Mouse (Mus musculus) hindbrain, embryonic 16.5 days (tissue): ENCODE data around the gene Igf2bp1. TPM values are rescaled to one million over a fixed set of nuclear protein-coding genes. Genes with fewer than 3 reads are reported as not detected.

Experiments
- ATAC-seq: fragments of 200-750 bp; cut with Nextera tagmentation; 2 replicates; pipeline ENCODE4 v1.8.0; 2017; ENCODE audit warnings: moderate TSS enrichment, moderate library complexity
- H3K27ac ChIP-seq: fragments of 300-500 bp; sonication (generic); 2 replicates; pipeline ENCODE4 v1.5.1; 2014; ENCODE audit warnings: low read depth, mild to moderate bottlenecking, control low read depth, low read length, moderate library complexity
- H3K27me3 ChIP-seq: fragments of 300-500 bp; sonication (generic); replicated peaks from 2 replicates; pipeline ENCODE4 v1.6.1; 2014; ENCODE audit warnings: low read length; ENCODE audit not compliant: control insufficient read depth, insufficient read depth
- H3K36me3 ChIP-seq: fragments of 300-500 bp; sonication (generic); 2 replicates; pipeline ENCODE4 v1.6.1; 2014; ENCODE audit warnings: mild to moderate bottlenecking, low read length, moderate library complexity, mixed read lengths; ENCODE audit not compliant: control insufficient read depth, insufficient read depth
- H3K4me1 ChIP-seq: fragments of 300-500 bp; sonication (generic); 2 replicates; pipeline ENCODE4 v1.6.1; 2014; ENCODE audit warnings: low read depth, low read length; ENCODE audit not compliant: control insufficient read depth, insufficient read depth
- H3K4me2 ChIP-seq: fragments of 300-500 bp; sonication (generic); 2 replicates; pipeline ENCODE4 v1.6.1; 2014; ENCODE audit warnings: mild to moderate bottlenecking, low read length, control low read depth, moderate library complexity
- H3K4me3 ChIP-seq: fragments of 300-500 bp; sonication (generic); 2 replicates; pipeline ENCODE4 v1.5.1; 2014; ENCODE audit warnings: mild to moderate bottlenecking, low read length, control low read depth, moderate library complexity
- H3K9ac ChIP-seq: fragments of 300-500 bp; sonication (generic); 2 replicates; pipeline ENCODE4 v1.6.1; 2014; ENCODE audit warnings: low read depth, mild to moderate bottlenecking, control low read depth, low read length, moderate library complexity
- H3K9me3 ChIP-seq: fragments of 300-500 bp; sonication (generic); 2 replicates; pipeline ENCODE4 v1.6.1; 2014; ENCODE audit warnings: mild to moderate bottlenecking, low read length, moderate library complexity; ENCODE audit not compliant: control insufficient read depth
- WGBS: fragments of 180-500 bp; shearing (Covaris S2); extraction: QIAGEN DNeasy Blood & Tissue Kit; methylation state at CpG from one replicate; pipeline ENCODE4 v1.1.7; 2014; 5-methylcytosine and 5-hydroxymethylcytosine counted together
- polyA plus RNA-seq: library from polyadenylated mRNA; unstranded; fragments of >200 nt; fragmentation: Nextera tagmentation; extraction: Ambion mirVana; gene quantifications from 2 replicates; pipeline ENCODE4 v1.2.1, GENCODE M21; 2015

Gene Igf2bp1
- polyA plus RNA-seq, 1 experiment from 2014 or later, result 6.1 TPM

- Histone ChIP-seq H3K27ac (no peak overlapping the region), H3K9ac (no peak overlapping the region), H3K9me3 (no peaks in the 10 kb centered on the region), H3K4me3 (no peak overlapping the region), H3K36me3 (peaks cover 5% of the 10 kb centered on the region), H3K4me1 (peaks cover 10% of the 10 kb centered on the region), H3K27me3 (no peaks in the 10 kb centered on the region), H3K4me2 (no peak overlapping the region)
- 96% methylated on average over 5 of the region's 5 CpGs for WGBS
- no peak for ATAC-seq
Measured at GRCm38 (mm10) chr11:96037499-96037898, 31.8 kb upstream of the Igf2bp1 start.

- Histone ChIP-seq H3K36me3 (no peaks in the 10 kb centered on the region; the same call in none of the 2 replicates), H3K4me3 (peak overlapping the region; percentile 52), H3K4me2 (peak overlapping the region; percentile 87), H3K27me3 (no peaks in the 10 kb centered on the region), H3K27ac (peak overlapping the region; percentile 1; the same call in 1 of the 2 replicates), H3K4me1 (peaks cover 10% of the 10 kb centered on the region), H3K9ac (peak overlapping the region; percentile 65), H3K9me3 (no peaks in the 10 kb centered on the region)
- 9% methylated on average over 6 of the region's 6 CpGs for WGBS
- peak; percentile 40; the same call in 1 of the 2 replicates for ATAC-seq
Measured at GRCm38 (mm10) chr11:96035133-96035532, 29.4 kb upstream of the Igf2bp1 start.

GRCm38 (mm10) chr11:96034596-96035052, 28.9 kb upstream of the Igf2bp1 start, which contains the start of gene Snf8:
Gene Snf8 (plus strand): TSS chr11:96034885.
- Histone ChIP-seq H3K4me1 (peaks cover 10% of the 10 kb centered on the region), H3K4me3 (peak within 1 kb of the TSS; percentile 52), H3K4me2 (peak within 1 kb of the TSS; percentile 87), H3K9me3 (no peaks in the 10 kb centered on the region), H3K27ac (peak within 1 kb of the TSS; percentile 69; the same call in 1 of the 2 replicates), H3K9ac (peak within 1 kb of the TSS; percentile 65), H3K36me3 (no peaks in the 10 kb centered on the region; the same call in none of the 2 replicates), H3K27me3 (no peaks in the 10 kb centered on the region)
- peak; percentile 92 for ATAC-seq
- under 1% methylated on average over 29 of the region's 29 CpGs for WGBS

- ATAC-seq, result no peak
- H3K4me2 ChIP-seq, result peak overlapping the region; percentile 87
- no peak overlapping the region for H3K27ac ChIP-seq
- H3K9me3 ChIP-seq, result no peaks in the 10 kb centered on the region
- no peaks in the 10 kb centered on the region; the same call in none of the 2 replicates for H3K36me3 ChIP-seq
- WGBS, result 54% methylated on average over 8 of the region's 8 CpGs
- peak overlapping the region; percentile 52 for H3K4me3 ChIP-seq
- peaks cover 10% of the 10 kb centered on the region for H3K4me1 ChIP-seq
- H3K27me3 ChIP-seq, result no peaks in the 10 kb centered on the region
- H3K9ac ChIP-seq, result peak overlapping the region; percentile 65; the same call in 1 of the 2 replicates
Measured at GRCm38 (mm10) chr11:96034116-96034515, 28.4 kb upstream of the Igf2bp1 start.

- H3K4me1 ChIP-seq, result peaks cover 10% of the 10 kb centered on the region
- no peak for ATAC-seq
- H3K36me3 ChIP-seq, result no peaks in the 10 kb centered on the region
- H3K9ac ChIP-seq, result no peak overlapping the region
- WGBS, result 95% methylated on average over 2 of the region's 3 CpGs
- no peak overlapping the region for H3K27ac ChIP-seq
- H3K4me3 ChIP-seq, result no peak overlapping the region
- H3K9me3 ChIP-seq, result no peaks in the 10 kb centered on the region
- no peak overlapping the region for H3K4me2 ChIP-seq
- no peaks in the 10 kb centered on the region for H3K27me3 ChIP-seq
Measured at GRCm38 (mm10) chr11:96033264-96033663, 27.5 kb upstream of the Igf2bp1 start.

GRCm38 (mm10) chr11:96031701-96032100, 26.0 kb upstream of the Igf2bp1 start:
- Histone ChIP-seq H3K27me3 (no peaks in the 10 kb centered on the region), H3K9me3 (no peaks in the 10 kb centered on the region), H3K4me1 (peaks cover 10% of the 10 kb centered on the region), H3K4me3 (no peak overlapping the region), H3K36me3 (no peaks in the 10 kb centered on the region), H3K27ac (no peak overlapping the region), H3K9ac (no peak overlapping the region), H3K4me2 (no peak overlapping the region)
- WGBS, result 90% methylated on average over 2 of the region's 2 CpGs
- ATAC-seq, result no peak

- Histone ChIP-seq H3K4me1 (peaks cover 8% of the 10 kb centered on the region), H3K36me3 (no peaks in the 10 kb centered on the region), H3K4me3 (no peak overlapping the region), H3K9ac (no peak overlapping the region), H3K4me2 (no peak overlapping the region), H3K27ac (no peak overlapping the region), H3K9me3 (no peaks in the 10 kb centered on the region), H3K27me3 (no peaks in the 10 kb centered on the region)
- WGBS, result 95% methylated on average over 3 of the region's 3 CpGs
- no peak for ATAC-seq
Measured at GRCm38 (mm10) chr11:96030571-96030970, 24.8 kb upstream of the Igf2bp1 start.

- 61% methylated on average over 5 of the region's 5 CpGs for WGBS
- no peaks in the 10 kb centered on the region for H3K27me3 ChIP-seq
- H3K9me3 ChIP-seq, result no peaks in the 10 kb centered on the region
- H3K4me3 ChIP-seq, result no peak overlapping the region
- H3K27ac ChIP-seq, result no peak overlapping the region
- H3K9ac ChIP-seq, result no peak overlapping the region
- no peaks in the 10 kb centered on the region for H3K4me1 ChIP-seq
- no peak overlapping the region for H3K4me2 ChIP-seq
- H3K36me3 ChIP-seq, result no peaks in the 10 kb centered on the region
- ATAC-seq, result no peak
Measured at GRCm38 (mm10) chr11:96028130-96028529, 22.4 kb upstream of the Igf2bp1 start.

- Histone ChIP-seq H3K4me2 (no peak overlapping the region), H3K36me3 (no peaks in the 10 kb centered on the region), H3K27me3 (no peaks in the 10 kb centered on the region), H3K27ac (no peak overlapping the region), H3K4me1 (no peaks in the 10 kb centered on the region), H3K9ac (no peak overlapping the region), H3K4me3 (no peak overlapping the region), H3K9me3 (no peaks in the 10 kb centered on the region)
- WGBS, result 70% methylated on average over 4 of the region's 4 CpGs
- ATAC-seq, result no peak
Measured at GRCm38 (mm10) chr11:96020622-96021021, 14.9 kb upstream of the Igf2bp1 start.
